Mouse (Mus musculus) midbrain, postnatal 0 days (tissue): ENCODE measurements around the gene Gskip. TPM values are rescaled to one million over a fixed set of nuclear protein-coding genes. Genes with fewer than 3 reads are reported as not detected.

ENCODE experiments used
- ATAC-seq: fragments of 200-750 bp; cut with Nextera tagmentation; 2 replicates; pipeline ENCODE4 v1.8.0; 2017; ENCODE audit warnings: moderate number of reproducible peaks, mild to moderate bottlenecking, moderate TSS enrichment, moderate library complexity; ENCODE audit not compliant: low FRiP score
- DNase-seq: peaks from one replicate; pipeline ENCODE4 v3.0.0-alpha.2; 2015; ENCODE audit warnings: low spot score
- H3K27ac ChIP-seq: fragments of 300-500 bp; sonication (generic); 2 replicates; pipeline ENCODE4 v1.5.1; 2014; ENCODE audit warnings: low read depth, mild to moderate bottlenecking, low read length, mixed read lengths
- H3K27me3 ChIP-seq: fragments of 300-500 bp; sonication (generic); 2 replicates; pipeline ENCODE4 v1.6.1; 2014; ENCODE audit warnings: low read length, control low read depth, mixed read lengths; ENCODE audit not compliant: insufficient read depth
- H3K36me3 ChIP-seq: fragments of 300-500 bp; sonication (generic); 2 replicates; pipeline ENCODE4 v1.6.1; 2014; ENCODE audit warnings: low read length, control low read depth, mixed read lengths; ENCODE audit not compliant: insufficient read depth
- H3K4me1 ChIP-seq: fragments of 300-500 bp; sonication (generic); 2 replicates; pipeline ENCODE4 v1.6.1; 2014; ENCODE audit warnings: mild to moderate bottlenecking, control low read depth, antibody characterized with exemption, low read length, mixed read lengths; ENCODE audit not compliant: insufficient read depth
- H3K4me2 ChIP-seq: fragments of 300-500 bp; sonication (generic); 2 replicates; pipeline ENCODE4 v1.6.1; 2014; ENCODE audit warnings: low read depth, mild to moderate bottlenecking, low read length, mixed read lengths; ENCODE audit not compliant: poor library complexity, severe bottlenecking
- H3K4me3 ChIP-seq: fragments of 300-500 bp; sonication (generic); 2 replicates; pipeline ENCODE4 v1.5.1; 2014; ENCODE audit warnings: low read depth, mild to moderate bottlenecking, low read length, moderate library complexity
- H3K9ac ChIP-seq: fragments of 300-500 bp; sonication (generic); replicated peaks from 2 replicates; pipeline ENCODE4 v1.6.1; 2014; ENCODE audit warnings: mild to moderate bottlenecking, low read length, moderate library complexity, mixed read lengths; ENCODE audit not compliant: poor library complexity, severe bottlenecking
- H3K9me3 ChIP-seq: fragments of 300-500 bp; sonication (generic); 2 replicates; pipeline ENCODE4 v1.6.1; 2016; ENCODE audit warnings: low read length, control low read depth
- CTCF ChIP-seq: IDR thresholded peaks from 2 replicates; pipeline ENCODE4 v1.5.1; 2016; ENCODE audit warnings: antibody characterized with exemption, mild to moderate bottlenecking
- WGBS: fragments of 180-500 bp; shearing (Covaris S2); extraction: QIAGEN DNeasy Blood & Tissue Kit; methylation state at CpG from one replicate; pipeline ENCODE4 v1.1.7; 2014; 5-methylcytosine and 5-hydroxymethylcytosine counted together
- polyA plus RNA-seq: library from polyadenylated mRNA; unstranded; fragments of >200 nt; fragmentation: Nextera tagmentation; extraction: Ambion mirVana; gene quantifications from 2 replicates; pipeline ENCODE4 v1.2.1, GENCODE M21; 2015
- total RNA-seq: library from RNA; depleted of rRNA; stranded (reverse); fragments of >200 nt; gene quantifications from 2 replicates; pipeline ENCODE4 v1.2.3, GENCODE M21; 2014

Gene Gskip
- total and polyA plus RNA-seq, 2 experiments from 2014 or later = 18.1 to 22.5 TPM

DNA sequence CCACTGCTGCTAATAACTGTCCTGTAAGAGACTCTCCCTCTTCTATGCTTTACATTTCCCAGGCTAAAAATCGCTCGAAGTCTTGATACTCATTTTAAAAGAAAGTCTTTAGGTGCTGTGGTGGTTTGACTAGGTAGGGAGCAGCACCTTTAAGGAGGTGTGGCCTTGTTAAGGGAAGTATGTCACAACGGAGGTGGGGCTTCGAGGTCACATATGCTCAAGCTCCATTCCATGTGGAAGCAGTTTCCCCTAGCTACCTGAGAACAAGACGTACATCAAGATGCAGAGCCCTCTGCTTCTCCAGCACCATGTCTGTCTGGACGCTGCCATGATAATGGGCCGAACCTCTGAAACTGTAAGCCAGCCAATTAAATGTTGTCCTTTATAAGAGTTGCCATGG lies 6.4 kb upstream of the Gskip start:
- no peak for ATAC-seq
- Histone ChIP-seq H3K4me2 (no peak overlapping the region), H3K9me3 (no peaks in the 10 kb centered on the region), H3K4me3 (no peak overlapping the region), H3K27me3 (no peaks in the 10 kb centered on the region), H3K9ac (no peak overlapping the region), H3K27ac (no peak overlapping the region), H3K4me1 (peaks cover 3% of the 10 kb centered on the region; the same call in 1 of the 2 replicates), H3K36me3 (0 out of 2 replicates have a peak, but pooled peaks cover 2% of the 10 kb centered on the region)
- TF ChIP-seq CTCF = no peak
- 92% methylated on average over 7 of the region's 7 CpGs for WGBS
- no peak for DNase-seq

DNA sequence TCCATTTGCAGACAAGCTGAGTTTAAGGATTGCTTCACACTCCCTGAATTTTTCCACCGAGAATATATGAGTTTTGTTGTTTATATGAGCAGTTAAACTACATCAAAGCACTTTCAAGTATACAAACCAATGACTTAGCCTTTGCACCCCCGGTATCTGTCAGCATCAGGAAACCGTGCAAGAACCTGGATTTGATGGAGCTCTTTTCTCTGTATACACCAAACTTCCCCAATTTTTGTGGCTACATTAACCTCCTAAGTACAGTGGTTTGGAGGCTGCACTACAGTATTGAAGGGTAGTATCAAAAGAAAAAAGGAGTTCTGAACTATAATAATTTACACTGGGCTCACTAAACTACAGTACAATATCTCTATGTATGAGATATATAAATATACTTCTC lies 5.9 kb upstream of the Gskip start:
- Histone ChIP-seq H3K4me3 (no peak overlapping the region), H3K36me3 (0 out of 2 replicates have a peak, but pooled peaks cover 2% of the 10 kb centered on the region), H3K9me3 (no peaks in the 10 kb centered on the region), H3K27ac (no peak overlapping the region), H3K4me2 (no peak overlapping the region), H3K27me3 (no peaks in the 10 kb centered on the region), H3K4me1 (peaks cover 4% of the 10 kb centered on the region; the same call in 1 of the 2 replicates), H3K9ac (no peak overlapping the region)
- 90% methylated on average over 3 of the region's 3 CpGs for WGBS
- no peak for TF ChIP-seq CTCF
- ATAC-seq (no peak), DNase-seq (no peak)

DNA sequence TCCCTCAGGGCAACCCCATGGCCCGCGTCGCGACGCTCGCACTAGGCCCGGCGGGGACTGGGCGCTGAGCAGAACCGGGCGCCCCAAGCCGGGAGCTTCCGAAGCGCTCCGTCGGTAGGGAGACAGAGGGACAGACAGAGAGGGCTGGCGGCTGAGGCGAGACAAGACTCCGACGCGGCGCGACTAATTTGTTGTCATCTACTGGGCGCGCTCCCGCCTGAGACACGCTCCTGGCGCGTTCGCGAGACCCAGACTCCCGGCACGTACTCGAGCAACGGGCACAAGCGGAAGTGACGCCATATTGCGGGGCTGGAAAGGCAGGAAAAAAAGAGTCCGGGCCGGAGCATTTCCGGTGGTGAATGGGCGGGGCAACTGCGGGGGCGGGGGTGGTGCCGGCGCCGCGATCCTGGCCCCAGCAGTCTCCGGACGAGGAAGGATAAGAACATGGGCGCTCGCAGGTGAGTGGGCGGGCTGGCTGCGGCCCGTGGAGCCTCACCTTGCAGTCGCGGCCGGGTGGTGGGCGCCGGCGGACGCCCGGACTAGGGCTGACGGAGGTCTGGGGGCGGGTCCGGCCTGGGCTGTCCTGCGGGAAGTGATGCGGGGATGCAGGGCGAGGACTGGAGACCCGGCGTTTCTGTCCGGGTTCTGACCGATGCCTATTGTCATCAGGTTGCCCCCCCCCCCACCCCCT lies 517 bp downstream of the Gskip start, which contains the start of gene Atg2b:
Gene Atg2b (minus strand): TSS at position 211 of the 691 bp plus-strand sequence.
- no peak for TF ChIP-seq CTCF
- H3K4me3 ChIP-seq = peak within 1 kb of the TSS; percentile 97
- peaks cover 10% of the 10 kb centered on the region; the same call in 1 of the 2 replicates for H3K4me1 ChIP-seq
- H3K36me3 ChIP-seq = peaks cover 8% of the 10 kb centered on the region
- peak within 1 kb of the TSS; percentile 94 for H3K4me2 ChIP-seq
- peak within 1 kb of the TSS; percentile 89 for H3K9ac ChIP-seq
- peak within 1 kb of the TSS; percentile 89 for H3K27ac ChIP-seq
- H3K9me3 ChIP-seq = no peaks in the 10 kb centered on the region
- H3K27me3 ChIP-seq = no peaks in the 10 kb centered on the region
- ATAC-seq (peak; percentile 94), DNase-seq (peak; percentile 98)
- under 1% methylated on average over 70 of the region's 73 CpGs for WGBS

DNA sequence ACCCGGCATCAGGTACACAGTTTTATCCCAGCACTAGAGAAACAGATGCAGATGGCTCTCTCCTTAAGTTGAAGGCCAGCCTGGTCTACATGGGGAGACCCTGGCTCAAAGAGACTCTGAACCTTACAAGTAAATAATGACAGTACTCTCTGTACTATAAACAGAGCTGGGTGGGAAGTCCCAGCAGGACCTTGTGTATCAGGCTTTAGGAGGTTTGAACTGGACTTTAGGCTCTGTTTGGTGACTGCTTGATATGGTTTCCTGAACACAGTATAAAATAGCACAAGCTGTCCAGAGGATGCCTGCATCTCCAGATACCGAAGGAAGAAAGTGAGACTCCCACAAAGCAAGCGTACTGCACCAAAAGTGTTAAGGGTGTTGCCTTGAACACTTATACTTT lies 2.2 kb downstream of the Gskip start:
- H3K9me3 ChIP-seq = no peaks in the 10 kb centered on the region
- no peak overlapping the region for H3K4me2 ChIP-seq
- H3K4me3 ChIP-seq = no peak overlapping the region
- H3K4me1 ChIP-seq = peaks cover 10% of the 10 kb centered on the region; the same call in 1 of the 2 replicates
- 92% methylated on average over 3 of the region's 3 CpGs for WGBS
- H3K27me3 ChIP-seq = no peaks in the 10 kb centered on the region
- DNase-seq (no peak), ATAC-seq (no peak)
- H3K9ac ChIP-seq = no peak overlapping the region
- H3K36me3 ChIP-seq = peaks cover 11% of the 10 kb centered on the region
- TF ChIP-seq CTCF = no peak
- no peak overlapping the region for H3K27ac ChIP-seq

DNA sequence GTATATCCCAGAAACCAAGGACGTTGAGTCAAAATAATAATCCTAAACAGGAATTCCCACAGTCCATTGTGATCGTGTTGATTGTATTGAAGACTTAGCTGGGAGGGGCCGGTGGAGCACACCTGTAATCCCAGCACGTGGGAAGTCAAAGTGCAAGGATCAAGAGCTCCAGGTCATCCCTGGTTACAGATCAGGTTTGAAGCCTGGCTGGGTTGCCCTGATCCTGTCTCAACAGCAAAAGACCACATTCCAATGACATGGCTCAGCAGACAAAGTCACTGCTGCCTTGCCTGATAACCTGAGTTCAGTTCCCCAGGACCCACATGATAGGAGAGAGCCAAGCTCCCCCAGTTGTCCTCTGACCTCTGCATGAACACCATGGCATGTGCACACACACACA lies 2.8 kb downstream of the Gskip start:
- no peak overlapping the region for H3K4me3 ChIP-seq
- H3K4me2 ChIP-seq = no peak overlapping the region
- no peak for TF ChIP-seq CTCF
- no peak overlapping the region for H3K9ac ChIP-seq
- ATAC-seq (no peak), DNase-seq (no peak)
- 86% methylated on average over 4 of the region's 4 CpGs for WGBS
- H3K27ac ChIP-seq = no peak overlapping the region
- H3K27me3 ChIP-seq = no peaks in the 10 kb centered on the region
- H3K4me1 ChIP-seq = peaks cover 10% of the 10 kb centered on the region; the same call in 1 of the 2 replicates
- peaks cover 14% of the 10 kb centered on the region for H3K36me3 ChIP-seq
- H3K9me3 ChIP-seq = no peaks in the 10 kb centered on the region

DNA sequence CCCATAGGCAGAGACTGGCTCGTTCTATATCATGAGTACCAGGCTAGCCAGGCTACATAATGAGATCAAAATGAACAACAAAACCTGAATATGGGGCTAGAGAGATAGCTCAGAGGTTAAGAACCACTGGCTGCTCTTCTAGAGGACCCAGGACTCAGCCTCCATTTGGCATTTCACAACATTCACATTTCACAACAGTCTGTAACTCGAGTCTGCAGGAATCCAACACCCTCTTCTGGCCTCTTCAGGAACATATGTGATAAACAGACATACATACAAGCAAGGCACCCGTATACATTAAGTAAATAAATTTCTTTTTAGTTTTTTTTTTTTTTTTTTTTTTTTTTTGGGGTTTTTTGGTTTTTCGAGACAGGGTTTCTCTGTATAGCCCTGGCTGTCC lies 3.9 kb downstream of the Gskip start:
- H3K4me1 ChIP-seq = peaks cover 6% of the 10 kb centered on the region; the same call in 1 of the 2 replicates
- H3K4me3 ChIP-seq = no peak overlapping the region
- no peak for DNase-seq
- TF ChIP-seq CTCF = no peak
- WGBS = 95% methylated on average over 4 of the region's 4 CpGs
- H3K27me3 ChIP-seq = no peaks in the 10 kb centered on the region
- H3K36me3 ChIP-seq = peaks cover 14% of the 10 kb centered on the region
- no peaks in the 10 kb centered on the region for H3K9me3 ChIP-seq
- no peak overlapping the region for H3K9ac ChIP-seq
- H3K4me2 ChIP-seq = no peak overlapping the region
- ATAC-seq = no peak
- no peak overlapping the region for H3K27ac ChIP-seq
